Mouse (Mus musculus): ENCODE results near the gene Zfp626.
"Not testable (repeated sequence)": the region's sequence is repeated elsewhere in the genome, so short reads cannot be mapped to it uniquely, and the experiment has no call there.

Zfp626 gene

DNA sequence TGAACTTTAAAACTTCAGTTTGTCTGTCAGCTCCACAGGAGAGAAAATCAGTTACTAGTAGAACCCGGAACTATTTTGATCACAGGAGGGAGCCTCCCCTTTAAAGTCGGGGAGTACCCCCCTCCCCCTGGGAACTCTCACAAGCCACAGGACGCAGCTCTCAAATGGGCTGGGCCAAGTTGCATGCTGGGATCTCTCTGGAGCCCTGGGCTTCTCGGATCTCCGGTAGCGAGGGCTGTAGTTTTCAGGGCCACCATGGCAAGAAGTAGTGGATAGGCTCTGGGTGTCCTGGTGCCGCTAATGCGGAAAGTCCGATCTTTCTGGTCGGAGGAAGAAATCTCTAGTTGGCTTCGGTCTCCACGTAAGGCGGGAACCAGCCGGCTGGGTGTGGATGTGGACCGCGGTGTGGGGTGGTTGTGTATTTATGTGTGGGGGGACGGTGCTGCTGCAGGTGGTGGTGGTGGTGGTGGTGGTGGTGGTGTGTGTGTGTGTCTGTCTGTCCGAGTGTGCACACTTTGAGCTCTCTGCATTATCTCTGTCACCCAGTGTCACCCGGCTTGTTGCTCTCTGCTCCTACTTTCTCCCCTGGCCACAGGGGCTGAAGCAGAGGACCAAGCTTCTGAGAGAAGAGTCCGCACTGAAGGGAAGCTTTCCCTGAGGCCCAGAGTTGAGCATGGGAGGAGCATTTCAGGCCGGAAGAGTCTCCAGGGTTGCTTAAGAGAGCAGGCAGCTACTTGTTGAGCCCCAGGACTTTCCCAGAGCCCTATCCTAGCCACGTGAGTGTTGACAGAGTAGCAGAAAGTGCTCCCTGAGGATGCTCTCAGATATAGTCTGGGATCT, 53.6 kb downstream of the Zfp626 start:
- peak; percentile 43 for DNase-seq

DNA sequence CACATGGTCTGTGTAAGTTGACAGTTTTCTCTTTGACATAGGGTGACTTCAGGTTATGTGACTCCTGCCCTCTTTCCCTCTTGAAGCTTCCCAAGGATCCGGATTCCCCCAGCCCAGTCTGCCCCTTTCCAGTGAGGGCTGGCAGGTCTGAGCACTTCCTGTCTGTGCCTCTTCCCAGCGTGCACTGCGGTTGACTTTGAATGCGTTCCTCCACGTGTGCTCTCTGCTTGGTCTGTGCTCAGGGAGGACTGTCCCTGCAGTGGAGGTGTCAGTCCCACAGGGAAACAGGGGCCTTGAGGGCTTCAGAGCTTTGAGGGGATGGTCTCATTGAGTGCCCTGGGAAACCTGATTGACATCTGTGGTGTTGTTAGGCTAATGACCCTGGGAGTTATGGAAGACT, 55.6 kb downstream of the Zfp626 start:
- DNase-seq = not testable (repeated sequence)

All from right cerebral cortex, postnatal 25 days (tissue).